Mouse (Mus musculus) liver, embryonic 14.5 days (tissue): ENCODE results near the gene Mocs1.
A peak's percentile ranks its signal among the peaks of the same experiment; 100 is the strongest.

Experiments
- CTCF ChIP-seq: IDR thresholded peaks from 2 replicates; pipeline ENCODE4 v1.5.1; 2016; ENCODE audit warnings: antibody characterized with exemption, low read depth, control low read depth
- EP300 ChIP-seq: IDR thresholded peaks from 2 replicates; pipeline ENCODE4 v1.6.1; 2016; ENCODE audit warnings: antibody characterized with exemption, low read depth

DNA sequence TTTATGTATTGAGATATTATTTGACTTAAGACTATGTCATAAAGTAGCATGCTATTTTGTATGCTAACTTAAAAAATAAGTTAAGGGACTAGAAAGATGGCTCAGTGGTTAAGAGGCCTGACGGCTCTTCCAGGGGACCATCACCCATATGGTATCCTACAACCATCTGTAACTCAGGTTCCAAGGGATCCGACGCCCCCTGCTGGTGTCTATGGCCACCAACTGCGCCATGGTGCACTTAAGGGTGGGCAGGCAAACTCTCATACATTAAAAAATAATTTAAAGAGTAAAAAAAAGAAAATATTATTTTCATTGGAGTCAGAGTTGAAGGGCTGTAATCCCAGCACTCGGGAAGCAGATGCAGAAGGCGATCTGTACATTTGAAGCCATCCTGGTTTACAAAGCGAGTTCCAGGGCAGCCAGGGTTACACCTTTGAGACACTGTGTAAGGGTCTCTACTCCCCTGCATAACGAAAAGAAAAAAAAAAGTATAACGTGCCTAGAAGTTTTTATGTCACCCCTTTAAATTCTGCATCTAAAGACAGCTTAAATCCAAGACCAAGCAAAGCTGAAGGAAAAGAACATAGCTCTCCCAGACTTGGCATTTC, 427 bp upstream of the Mocs1 start:
- TF ChIP-seq CTCF: peak; percentile 74
- no peak for TF ChIP-seq EP300
